Mouse (Mus musculus) liver, adult 2 months (tissue): ENCODE data around the gene Olfr329-ps.
"Not testable (repeated sequence)": the region's sequence is repeated elsewhere in the genome, so short reads cannot be mapped to it uniquely, and the experiment has no call there.

Experiments
- CTCF ChIP-seq: fragments of 200-500 bp; IDR thresholded peaks from 2 replicates; pipeline ENCODE4 v1.5.1; 2011; ENCODE audit warnings: low read depth, low read length, control low read depth
- POLR2A ChIP-seq: fragments of 200-500 bp; IDR thresholded peaks from 2 replicates; pipeline ENCODE4 v1.6.1; 2011; ENCODE audit warnings: low read length, control low read depth; ENCODE audit not compliant: insufficient read depth; ENCODE audit errors: extremely low read depth

- TF ChIP-seq POLR2A, CTCF: not testable (repeated sequence)
These were observed 11.5 kb downstream of the Olfr329-ps start, which contains the start of gene Olfr330 for GRCm38 (mm10) chr11:58534736-58535135.
